Mouse (Mus musculus) G1E (cell line): ENCODE measurements around the gene Lmbr1l. TPM values are rescaled to one million over a fixed set of nuclear protein-coding genes. Genes with fewer than 3 reads are reported as not detected.

Experiments
- ATAC-seq: 2 replicates; pipeline ENCODE4 v1.8.0; 2016; ENCODE audit warnings: mild to moderate bottlenecking; ENCODE audit not compliant: insufficient number of reproducible peaks, poor library complexity, low FRiP score, severe bottlenecking; ENCODE audit errors: extremely low read depth
- DNase-seq: peaks from one replicate; pipeline ENCODE4 v3.0.0; 2012; ENCODE audit warnings: low spot score
- H3K27me3 ChIP-seq: 2 replicates; pipeline ENCODE4 v1.6.1; 2012; ENCODE audit warnings: mild to moderate bottlenecking, low read length, inconsistent platforms; ENCODE audit not compliant: insufficient read depth
- H3K36me3 ChIP-seq: replicated peaks from 2 replicates; pipeline ENCODE3; 2012; ENCODE audit warnings: mild to moderate bottlenecking, inconsistent platforms
- H3K4me1 ChIP-seq: 2 replicates; pipeline ENCODE4 v1.6.1; 2012; ENCODE audit warnings: low read depth, low read length, inconsistent platforms, mixed read lengths; ENCODE audit not compliant: insufficient read depth
- H3K4me3 ChIP-seq: 2 replicates; pipeline ENCODE4 v1.5.1; 2012; ENCODE audit warnings: low read depth, mild to moderate bottlenecking, inconsistent platforms, low read length, moderate library complexity, mixed read lengths
- H3K9me3 ChIP-seq: replicated peaks from 2 replicates; pipeline ENCODE4 v1.6.1; 2012; ENCODE audit warnings: inconsistent platforms
- CTCF ChIP-seq: IDR thresholded peaks from 2 replicates; pipeline ENCODE4 v1.5.1; 2012; ENCODE audit warnings: low read depth, low read length, inconsistent platforms, mixed read lengths
- GATA1 ChIP-seq: IDR thresholded peaks from 2 replicates; pipeline ENCODE4 v1.6.1; 2012; ENCODE audit warnings: borderline replicate concordance, low read length, inconsistent platforms, mixed read lengths
- GATA2 ChIP-seq: IDR thresholded peaks from 2 replicates; pipeline ENCODE4 v1.6.1; 2012; ENCODE audit warnings: low read depth, low read length, inconsistent platforms, borderline replicate concordance
- POLR2AphosphoS5 ChIP-seq: IDR thresholded peaks from 2 replicates; pipeline ENCODE4 v1.6.1; 2012; ENCODE audit warnings: low read depth, low read length, inconsistent platforms; ENCODE audit not compliant: insufficient replicate concordance
- TAL1 ChIP-seq: conservative IDR thresholded peaks from 2 replicates; pipeline ENCODE4 v1.6.1; 2012; ENCODE audit warnings: low read depth, low read length, inconsistent platforms, mixed read lengths
- polyA plus RNA-seq: library from polyadenylated mRNA; stranded (reverse); fragments of >175 nt; gene quantifications from 2 replicates; pipeline ENCODE4 v1.2.3, GENCODE M21; 2012
- total RNA-seq, 2 experiments: library from RNA; stranded (forward) in 1 of 2; stranded (reverse) in 1 of 2; fragments of 200-1000 nt in 1 of 2; fragments of >200 nt in 1 of 2; fragmentation: Nextera tagmentation in 1 of 2; gene quantifications; 2 replicates each; pipeline ENCODE4 v1.2.3; 2014 to 2017

The Lmbr1l gene
- total and polyA plus RNA-seq, 3 experiments = 4.5 to 17.1 (median 9.6) TPM

- Histone ChIP-seq H3K4me1 (peaks cover 18% of the 10 kb centered on the region), H3K4me3 (no peak overlapping the region), H3K9me3 (no peaks in the 10 kb centered on the region), H3K36me3 (peaks cover 100% of the 10 kb centered on the region), H3K27me3 (no peaks in the 10 kb centered on the region)
- ATAC-seq = no peak
- TF ChIP-seq TAL1 = no peak
- no peak for TF ChIP-seq POLR2AphosphoS5
- TF ChIP-seq GATA1 = no peak
- TF ChIP-seq GATA2 = no peak
- no peak for TF ChIP-seq CTCF
- no peak for DNase-seq
Observed at GRCm38 (mm10) chr15:98854214-98854613, 63.8 kb downstream of the Lmbr1l start.

Other genes with a start within 250 kb of the Lmbr1l start
- gene Rnd1, start 240.8 kb downstream of the Lmbr1l start, total RNA-seq (2014; fragmentation: Nextera tagmentation) = 3.2 and 3.3 TPM in 2 replicates
- gene Rnd1, start 240.8 kb downstream of the Lmbr1l start, total RNA-seq (2017) = 1.2 and 1.5 TPM in 2 replicates
- gene Rnd1, start 240.8 kb downstream of the Lmbr1l start, polyA plus RNA-seq = 1.0 and 1.1 TPM in 2 replicates
- 1.0 TPM in 1 of 2 replicates, not detected in the other for gene Ccdc65, start 210.0 kb downstream of the Lmbr1l start, total RNA-seq (2014; fragmentation: Nextera tagmentation)
- gene Ccdc65, start 210.0 kb downstream of the Lmbr1l start, total RNA-seq (2017) = 0.06 and 0.60 TPM in 2 replicates
- not detected in 2 replicates for gene Ccdc65, start 210.0 kb downstream of the Lmbr1l start, polyA plus RNA-seq
- gene Fkbp11, start 190.0 kb downstream of the Lmbr1l start, total RNA-seq (2014; fragmentation: Nextera tagmentation) = 11.5 and 14.1 TPM in 2 replicates
- gene Fkbp11, start 190.0 kb downstream of the Lmbr1l start, total RNA-seq (2017) = 6.2 and 6.7 TPM in 2 replicates
- 20.2 and 23.8 TPM in 2 replicates for gene Fkbp11, start 190.0 kb downstream of the Lmbr1l start, polyA plus RNA-seq
- 60.9 and 65.0 TPM in 2 replicates for gene Arf3, start 155.0 kb downstream of the Lmbr1l start, total RNA-seq (2014; fragmentation: Nextera tagmentation)
- 37.9 and 41.6 TPM in 2 replicates for gene Arf3, start 155.0 kb downstream of the Lmbr1l start, total RNA-seq (2017)
- gene Arf3, start 155.0 kb downstream of the Lmbr1l start, polyA plus RNA-seq = 55.4 and 58.2 TPM in 2 replicates
- not detected in 2 replicates for gene Wnt10b, start 140.1 kb downstream of the Lmbr1l start, total RNA-seq (2014; fragmentation: Nextera tagmentation)
- gene Wnt10b, start 140.1 kb downstream of the Lmbr1l start, total RNA-seq (2017) = 0.27 TPM in 1 of 2 replicates, not detected in the other
- 0.05 and 0.09 TPM in 2 replicates for gene Wnt10b, start 140.1 kb downstream of the Lmbr1l start, polyA plus RNA-seq
- gene Wnt1, start 128.4 kb downstream of the Lmbr1l start, total RNA-seq (2014; fragmentation: Nextera tagmentation) = not detected in 2 replicates
- not detected in 2 replicates for gene Wnt1, start 128.4 kb downstream of the Lmbr1l start, total RNA-seq (2017)
- not detected in 2 replicates for gene Wnt1, start 128.4 kb downstream of the Lmbr1l start, polyA plus RNA-seq
- not detected in 2 replicates for gene Ddn, start 108.7 kb downstream of the Lmbr1l start, total RNA-seq (2014; fragmentation: Nextera tagmentation)
- gene Ddn, start 108.7 kb downstream of the Lmbr1l start, total RNA-seq (2017) = 0.17 and 0.22 TPM in 2 replicates
- gene Ddn, start 108.7 kb downstream of the Lmbr1l start, polyA plus RNA-seq = 0.07 and 0.08 TPM in 2 replicates
- gene Prkag1, start 86.7 kb downstream of the Lmbr1l start, total RNA-seq (2014; fragmentation: Nextera tagmentation) = 62.8 and 72.4 TPM in 2 replicates
- 114 and 150 TPM in 2 replicates for gene Prkag1, start 86.7 kb downstream of the Lmbr1l start, total RNA-seq (2017)
- gene Prkag1, start 86.7 kb downstream of the Lmbr1l start, polyA plus RNA-seq = 106 and 142 TPM in 2 replicates
- gene Kmt2d, start 47.0 kb downstream of the Lmbr1l start, total RNA-seq (2014; fragmentation: Nextera tagmentation) = 141 and 150 TPM in 2 replicates
- 22.1 and 27.0 TPM in 2 replicates for gene Kmt2d, start 47.0 kb downstream of the Lmbr1l start, total RNA-seq (2017)
- gene Kmt2d, start 47.0 kb downstream of the Lmbr1l start, polyA plus RNA-seq = 42.8 and 57.8 TPM in 2 replicates
- gene Rhebl1, start 23.7 kb downstream of the Lmbr1l start, total RNA-seq (2014; fragmentation: Nextera tagmentation) = 5.2 and 8.4 TPM in 2 replicates
- 7.8 and 8.0 TPM in 2 replicates for gene Rhebl1, start 23.7 kb downstream of the Lmbr1l start, total RNA-seq (2017)
- 2.7 and 2.9 TPM in 2 replicates for gene Rhebl1, start 23.7 kb downstream of the Lmbr1l start, polyA plus RNA-seq
- gene Dhh, start 19.7 kb downstream of the Lmbr1l start, total RNA-seq (2014; fragmentation: Nextera tagmentation) = not detected in 2 replicates
- 0.05 and 0.06 TPM in 2 replicates for gene Dhh, start 19.7 kb downstream of the Lmbr1l start, total RNA-seq (2017)
- not detected in 2 replicates for gene Dhh, start 19.7 kb downstream of the Lmbr1l start, polyA plus RNA-seq
- 1,654 and 1,866 TPM in 2 replicates for gene Tuba1b, start 16.3 kb upstream of the Lmbr1l start, total RNA-seq (2014; fragmentation: Nextera tagmentation)
- gene Tuba1b, start 16.3 kb upstream of the Lmbr1l start, total RNA-seq (2017) = 717 and 929 TPM in 2 replicates
- 255 and 384 TPM in 2 replicates for gene Tuba1b, start 16.3 kb upstream of the Lmbr1l start, polyA plus RNA-seq
- not detected in 2 replicates for gene Gm49450, start 35.3 kb upstream of the Lmbr1l start, total RNA-seq (2014; fragmentation: Nextera tagmentation)
- gene Gm49450, start 35.3 kb upstream of the Lmbr1l start, total RNA-seq (2017) = not detected in 2 replicates
- not detected in 2 replicates for gene Gm49450, start 35.3 kb upstream of the Lmbr1l start, polyA plus RNA-seq
- gene Tuba1a, start 35.5 kb upstream of the Lmbr1l start, total RNA-seq (2014; fragmentation: Nextera tagmentation) = 11.6 and 22.3 TPM in 2 replicates
- 35.9 and 52.0 TPM in 2 replicates for gene Tuba1a, start 35.5 kb upstream of the Lmbr1l start, total RNA-seq (2017)
- 1.4 and 3.3 TPM in 2 replicates for gene Tuba1a, start 35.5 kb upstream of the Lmbr1l start, polyA plus RNA-seq
- gene Tuba1c, start 111.7 kb upstream of the Lmbr1l start, total RNA-seq (2014; fragmentation: Nextera tagmentation) = 856 and 1,023 TPM in 2 replicates
- 252 and 273 TPM in 2 replicates for gene Tuba1c, start 111.7 kb upstream of the Lmbr1l start, total RNA-seq (2017)
- 47.1 and 72.7 TPM in 2 replicates for gene Tuba1c, start 111.7 kb upstream of the Lmbr1l start, polyA plus RNA-seq
- gene Prph, start 136.9 kb upstream of the Lmbr1l start, total RNA-seq (2014; fragmentation: Nextera tagmentation) = not detected in 2 replicates
- gene Prph, start 136.9 kb upstream of the Lmbr1l start, total RNA-seq (2017) = not detected in 2 replicates
- not detected in 2 replicates for gene Prph, start 136.9 kb upstream of the Lmbr1l start, polyA plus RNA-seq
- gene Troap, start 156.3 kb upstream of the Lmbr1l start, total RNA-seq (2014; fragmentation: Nextera tagmentation) = 58.2 and 59.0 TPM in 2 replicates
- gene Troap, start 156.3 kb upstream of the Lmbr1l start, total RNA-seq (2017) = 22.3 and 22.8 TPM in 2 replicates
- 71.0 and 73.9 TPM in 2 replicates for gene Troap, start 156.3 kb upstream of the Lmbr1l start, polyA plus RNA-seq
- not detected in 2 replicates for gene C1ql4, start 169.6 kb upstream of the Lmbr1l start, total RNA-seq (2014; fragmentation: Nextera tagmentation)
- gene C1ql4, start 169.6 kb upstream of the Lmbr1l start, total RNA-seq (2017) = not detected in 2 replicates
- not detected in 2 replicates for gene C1ql4, start 169.6 kb upstream of the Lmbr1l start, polyA plus RNA-seq
- gene Dnajc22, start 174.9 kb upstream of the Lmbr1l start, total RNA-seq (2014; fragmentation: Nextera tagmentation) = not detected in 2 replicates
- 0.16 TPM in 1 of 2 replicates, not detected in the other for gene Dnajc22, start 174.9 kb upstream of the Lmbr1l start, total RNA-seq (2017)
- gene Dnajc22, start 174.9 kb upstream of the Lmbr1l start, polyA plus RNA-seq = not detected in 2 replicates
- gene Spats2, start 207.7 kb upstream of the Lmbr1l start, total RNA-seq (2014; fragmentation: Nextera tagmentation) = not detected in 2 replicates
- gene Spats2, start 207.7 kb upstream of the Lmbr1l start, total RNA-seq (2017) = 0.05 and 0.12 TPM in 2 replicates
- gene Spats2, start 207.7 kb upstream of the Lmbr1l start, polyA plus RNA-seq = not detected in 2 replicates